Mouse (Mus musculus): Measurements from ENCODE around the gene Suox.
"Not testable (repeated sequence)": the region's sequence is repeated elsewhere in the genome, so short reads cannot be mapped to it uniquely, and the experiment has no call there.

Gene Suox

DNA sequence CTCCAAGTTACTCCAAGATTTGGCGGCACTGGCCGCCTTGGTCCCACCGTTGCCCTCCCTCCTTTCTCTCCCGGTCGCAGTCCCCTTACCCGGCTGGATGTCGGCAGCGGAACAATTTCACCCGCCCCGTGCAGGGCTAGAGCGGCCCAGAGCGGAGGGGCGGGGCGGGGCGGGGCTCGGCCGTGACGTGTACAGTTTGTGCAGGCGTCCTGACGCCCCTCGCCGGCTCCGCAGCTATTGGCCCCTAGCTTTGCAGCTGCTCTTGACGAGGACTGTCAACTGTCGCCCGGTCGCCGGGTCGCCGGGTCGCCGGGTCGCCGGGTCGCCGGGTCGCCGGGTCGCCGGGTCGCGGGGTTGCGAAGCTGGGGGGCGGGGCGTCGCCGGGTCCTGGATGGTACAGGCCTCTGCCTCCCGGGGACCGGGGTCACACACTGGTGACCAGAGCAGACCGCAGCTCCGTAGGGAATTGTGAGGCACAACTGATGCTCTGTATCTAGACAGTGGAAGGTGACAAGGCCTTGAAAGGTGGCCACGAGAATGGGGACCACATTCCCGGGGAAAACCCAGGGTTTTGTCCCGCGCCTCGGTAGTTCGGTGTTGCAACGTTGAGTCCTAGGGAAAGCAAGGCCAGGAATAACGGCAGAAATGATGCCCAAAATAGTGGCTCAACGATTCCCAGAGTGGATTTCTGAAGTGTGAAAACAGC, at the start of gene Suox:
TSS of gene Suox (minus strand) at position 311 of the 706 bp plus-strand sequence.
- DNase-seq (ENCODE audit: low read depth in 1 of 2, low spot score in 2 of 2) = peak; percentile 20 to 50

DNA sequence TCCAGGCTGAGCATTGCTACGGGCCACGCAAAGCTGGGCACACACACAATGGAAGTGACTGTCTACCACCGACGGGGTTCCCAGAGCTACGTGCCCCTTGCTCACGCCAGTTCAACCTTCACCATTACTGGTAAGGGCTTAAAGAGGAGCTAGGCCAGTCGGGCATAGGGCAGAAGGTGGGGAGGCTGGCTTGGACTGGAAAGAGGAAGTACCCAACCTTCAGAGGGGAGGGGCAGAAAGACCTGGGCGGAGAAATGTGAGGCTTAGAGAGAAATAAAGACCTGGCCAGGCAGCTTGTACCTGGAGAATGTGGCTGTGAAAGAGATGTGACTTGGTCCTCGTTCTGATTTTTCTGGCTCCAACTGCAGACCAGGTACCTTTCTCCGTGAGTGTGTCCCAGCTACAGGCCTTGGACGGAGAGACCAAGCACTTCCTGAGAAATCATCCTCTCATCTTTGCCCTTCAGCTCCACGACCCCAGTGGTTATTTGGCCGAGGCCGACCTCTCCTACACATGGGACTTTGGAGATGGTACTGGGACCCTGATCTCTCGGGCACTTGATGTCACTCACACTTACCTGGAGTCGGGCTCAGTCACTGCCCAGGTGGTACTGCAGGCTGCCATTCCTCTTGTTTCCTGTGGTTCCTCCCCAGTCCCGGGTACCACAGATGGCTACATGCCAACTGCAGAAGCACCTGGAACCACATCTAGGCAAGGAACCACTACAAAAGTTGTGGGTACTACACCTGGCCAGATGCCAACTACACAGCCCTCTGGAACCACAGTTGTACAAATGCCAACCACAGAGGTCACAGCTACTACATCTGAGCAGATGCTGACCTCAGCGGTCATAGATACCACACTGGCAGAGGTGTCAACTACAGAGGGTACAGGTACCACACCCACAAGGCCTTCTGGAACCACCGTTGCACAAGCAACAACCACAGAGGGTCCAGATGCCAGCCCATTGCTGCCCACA, 42.0 kb upstream of the Suox start:
- peak in 1 of 2 experiments; percentile 35 for DNase-seq (ENCODE audit: low read depth in 1 of 2, low spot score in 2 of 2)

DNA sequence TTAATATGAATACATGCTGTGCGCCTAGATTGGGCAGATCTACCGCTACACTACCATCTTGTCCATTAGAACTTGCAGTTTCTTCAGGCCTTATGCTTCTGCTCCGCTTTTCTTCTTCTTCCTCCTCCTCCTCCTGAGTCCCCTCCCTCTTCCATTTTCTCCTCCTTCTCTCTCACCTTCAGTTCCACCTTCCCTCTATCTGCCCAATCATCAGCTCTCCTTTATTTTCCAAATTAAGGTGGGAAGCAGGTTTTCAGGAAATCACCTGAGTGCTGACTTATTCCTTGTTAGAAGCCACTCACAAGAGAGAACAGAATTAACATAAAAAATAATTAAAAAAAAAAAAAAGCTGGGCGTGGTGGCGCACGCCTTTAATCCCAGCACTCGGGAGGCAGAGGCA, 37.4 kb upstream of the Suox start:
- DNase-seq (ENCODE audit: low read depth in 1 of 2, low spot score in 2 of 2) = not testable (repeated sequence)

DNA sequence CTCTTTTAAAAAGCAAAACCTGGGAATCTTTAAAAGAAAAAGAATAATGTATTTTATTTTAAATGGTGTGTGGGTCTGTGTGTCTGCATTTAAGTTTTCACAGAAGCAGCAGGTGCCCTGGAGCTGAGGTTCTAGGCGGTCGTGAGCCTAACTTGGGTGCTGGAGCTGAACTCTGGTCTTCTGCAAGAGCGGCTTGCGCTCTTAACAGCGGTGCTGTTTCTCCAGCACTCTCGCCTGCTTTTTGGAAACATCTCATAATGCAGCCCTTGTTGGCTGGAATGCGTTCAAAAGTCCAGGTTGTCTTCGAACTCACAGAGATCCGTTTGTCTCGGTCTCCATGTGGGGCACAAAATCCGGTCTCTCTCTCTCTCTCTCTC, 31.4 kb upstream of the Suox start:
- DNase-seq (ENCODE audit: low read depth in 1 of 2, low spot score in 2 of 2) = no peak

DNA sequence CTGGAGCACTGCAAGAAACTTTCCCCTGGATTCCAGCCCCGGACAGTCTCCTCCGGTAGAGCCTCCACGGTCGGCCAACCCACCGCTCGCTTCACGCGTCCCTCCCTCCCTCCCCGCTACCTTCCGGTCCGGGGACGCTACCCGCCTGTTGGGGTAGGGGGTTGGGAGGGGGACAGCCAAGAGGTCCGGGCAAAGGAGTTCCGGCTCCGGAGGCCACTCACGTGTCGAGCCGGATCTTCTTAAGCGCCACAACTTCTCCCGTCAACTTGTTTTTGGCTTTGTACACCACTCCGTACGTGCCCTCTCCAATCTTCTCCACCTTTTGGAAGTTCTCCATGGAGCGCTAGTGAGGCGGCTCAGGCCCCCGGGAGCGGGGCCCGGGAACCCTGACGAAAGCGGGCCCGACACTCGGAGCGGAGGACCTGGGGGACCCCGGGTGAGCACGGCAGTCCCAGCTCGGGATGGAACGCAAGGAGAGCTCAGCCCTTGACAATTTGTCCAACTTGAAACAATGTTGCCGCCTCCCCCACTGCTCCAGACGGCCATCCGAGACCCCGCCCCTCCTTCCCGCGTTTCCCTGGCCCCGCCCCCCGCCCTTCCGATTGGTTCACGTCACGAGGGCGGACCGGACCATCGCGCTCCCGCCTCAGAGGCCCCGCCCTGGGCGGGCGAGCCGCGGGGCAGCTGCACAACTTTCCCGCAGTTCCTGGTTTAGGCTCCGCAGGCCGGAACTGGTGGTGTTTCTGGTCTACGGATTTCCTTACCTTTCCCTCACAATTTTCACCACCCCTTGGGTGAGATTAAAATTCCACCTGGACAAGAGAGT, 30.8 kb upstream of the Suox start, which contains the start of gene Cdk2:
TSS of gene Cdk2 (minus strand) at position 541 of the 826 bp plus-strand sequence.
- DNase-seq (ENCODE audit: low read depth in 1 of 2, low spot score in 2 of 2) = peak; percentile 71 to 82

DNA sequence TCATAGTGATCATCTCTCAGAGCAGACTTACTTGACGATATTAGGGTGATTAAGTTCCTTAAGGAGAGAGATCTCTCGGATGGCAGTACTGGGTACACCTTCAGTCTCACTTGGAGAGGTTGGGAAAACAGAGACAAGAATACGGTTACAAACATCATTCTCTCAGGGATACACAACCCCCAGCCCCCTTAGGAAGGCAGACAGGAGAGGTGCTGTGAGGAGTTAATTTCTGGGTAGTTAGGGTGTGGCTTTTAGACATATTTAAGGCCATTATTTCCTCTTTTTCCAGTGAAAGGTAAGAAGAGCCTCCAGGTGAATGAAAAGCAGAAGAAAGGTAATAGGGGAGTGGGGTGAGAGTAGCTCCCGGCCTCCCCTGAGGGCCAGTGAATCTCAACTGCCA, 30.0 kb upstream of the Suox start, which contains the start of gene Pmel:
TSS of gene Pmel (plus strand) at position 301 of the 400 bp plus-strand sequence.
- DNase-seq (ENCODE audit: low read depth in 1 of 2, low spot score in 2 of 2) = no peak

DNA sequence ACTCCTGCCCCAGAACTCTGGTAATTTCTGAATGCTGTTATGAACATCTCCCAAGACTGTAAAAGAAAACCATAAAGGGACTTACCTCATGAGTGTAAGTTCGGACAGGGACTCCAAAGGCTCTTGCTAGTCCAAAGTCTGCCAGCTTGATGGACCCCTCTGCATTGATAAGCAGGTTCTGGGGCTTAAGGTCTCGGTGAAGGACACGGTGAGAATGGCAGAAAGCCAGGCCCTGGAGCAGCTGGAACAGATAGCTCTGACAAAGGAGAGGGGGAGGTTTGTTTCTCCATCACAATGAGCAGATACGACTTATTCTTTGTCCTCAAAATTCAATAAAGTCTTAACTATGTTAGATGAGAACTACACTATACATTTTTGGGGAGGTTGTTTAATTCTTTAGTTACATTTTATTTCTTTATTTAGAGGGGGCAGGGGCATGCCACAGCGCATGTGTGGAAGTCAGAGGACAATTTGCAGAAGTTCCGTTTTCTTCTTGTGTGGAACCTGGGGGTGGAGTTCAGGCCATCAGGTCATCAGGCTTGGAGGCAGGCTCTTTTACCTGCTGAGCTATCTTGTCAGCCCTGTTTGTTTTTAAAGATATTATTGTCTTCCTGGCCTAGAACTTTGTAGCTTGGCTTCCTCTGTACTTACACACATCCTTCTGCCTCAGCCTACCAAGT, 28.6 kb upstream of the Suox start:
- DNase-seq (ENCODE audit: low read depth in 1 of 2, low spot score in 2 of 2) = no peak

DNA sequence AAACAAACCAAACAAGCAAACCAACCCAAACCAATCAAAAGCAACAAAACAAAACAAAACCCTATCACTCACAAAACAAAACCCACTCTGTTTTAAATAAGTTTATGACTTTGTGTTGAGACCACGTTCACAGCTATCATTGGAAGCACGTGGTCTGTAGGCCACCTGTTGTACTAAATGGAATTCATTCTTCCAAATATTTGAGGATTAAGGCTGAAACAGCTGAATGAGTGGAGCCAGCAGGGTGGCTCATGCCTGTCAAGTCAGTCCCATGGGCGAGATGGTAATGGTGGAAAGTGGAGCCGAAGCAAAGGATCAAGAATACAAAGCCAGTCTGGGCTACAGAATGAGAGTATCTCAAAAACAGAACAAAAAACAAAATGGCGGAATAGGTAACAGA, 26.8 kb upstream of the Suox start:
- DNase-seq (ENCODE audit: low read depth in 1 of 2, low spot score in 2 of 2) = no peak

DNA sequence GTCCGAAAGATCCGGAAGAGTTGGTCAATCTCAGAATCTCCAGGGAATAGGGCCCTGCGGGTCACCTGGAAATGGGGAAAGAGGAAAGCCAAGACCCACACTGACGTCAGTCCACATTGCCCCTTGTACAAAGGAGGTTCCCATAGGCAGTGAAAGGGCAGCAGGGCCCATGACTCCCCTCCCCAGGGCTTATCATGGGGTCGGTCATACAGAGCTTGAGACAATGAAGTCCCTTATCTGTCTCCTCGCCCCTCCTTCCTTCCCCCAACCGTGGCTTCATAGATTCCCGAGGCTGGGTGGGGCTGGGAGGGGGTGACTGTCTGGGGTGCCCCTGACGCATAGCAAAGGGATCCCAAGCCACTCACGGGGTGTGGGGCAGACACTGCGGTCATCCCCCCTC, 25.7 kb upstream of the Suox start:
- DNase-seq (ENCODE audit: low read depth in 1 of 2, low spot score in 2 of 2) = no peak

DNA sequence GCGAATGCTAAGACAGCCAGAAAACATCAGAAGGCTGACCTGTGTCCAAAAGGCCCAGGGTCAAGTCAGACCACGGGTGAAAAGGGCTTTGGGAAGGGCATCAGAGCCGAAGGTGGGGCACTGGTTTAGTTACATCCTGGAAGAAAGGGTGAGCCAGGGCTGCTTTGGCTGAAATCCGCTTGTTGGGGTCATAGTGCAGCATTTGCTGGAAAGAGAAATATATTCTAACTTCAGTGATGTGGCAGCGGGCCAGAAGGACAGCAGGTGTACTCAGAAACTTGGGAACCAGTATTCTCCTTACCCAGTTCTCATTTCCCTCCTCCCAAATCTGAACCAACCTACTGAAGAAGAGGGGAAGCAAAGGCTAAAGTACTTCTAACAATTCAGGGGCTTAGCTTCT, 25.1 kb upstream of the Suox start:
- DNase-seq (ENCODE audit: low read depth in 1 of 2, low spot score in 2 of 2) = no peak

DNA sequence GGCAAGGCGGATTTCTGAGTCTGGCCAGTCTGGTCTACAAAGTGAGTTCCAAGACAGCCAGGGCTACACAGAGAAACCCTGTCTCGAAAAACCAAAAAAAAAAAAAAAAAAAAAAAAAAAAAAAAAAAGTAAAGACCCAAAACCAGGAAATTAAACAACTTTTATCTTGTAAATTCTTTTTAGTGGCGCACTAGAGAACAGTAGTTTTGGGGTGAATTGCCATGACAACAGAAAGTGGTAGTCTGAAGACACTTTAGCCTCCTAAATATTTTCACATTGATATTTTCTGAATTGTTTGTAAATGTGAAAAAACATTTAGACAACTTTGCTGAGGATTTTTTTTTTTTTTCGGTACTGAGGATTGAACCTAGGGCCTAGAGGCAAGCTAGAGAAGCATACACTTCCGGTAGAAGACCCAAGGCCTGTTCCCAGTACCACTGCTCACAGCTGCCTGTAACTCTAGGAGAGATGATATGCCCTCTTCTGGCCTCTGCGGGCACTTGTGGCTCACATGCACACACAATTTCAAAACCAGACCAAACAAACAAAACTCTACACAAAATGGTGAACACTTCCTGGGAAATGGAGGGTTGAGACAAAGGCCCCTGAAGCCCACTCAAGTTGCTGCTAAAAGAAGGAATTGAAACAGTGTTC, 23.3 kb upstream of the Suox start:
- no peak for DNase-seq (ENCODE audit: low read depth in 1 of 2, low spot score in 2 of 2)

DNA sequence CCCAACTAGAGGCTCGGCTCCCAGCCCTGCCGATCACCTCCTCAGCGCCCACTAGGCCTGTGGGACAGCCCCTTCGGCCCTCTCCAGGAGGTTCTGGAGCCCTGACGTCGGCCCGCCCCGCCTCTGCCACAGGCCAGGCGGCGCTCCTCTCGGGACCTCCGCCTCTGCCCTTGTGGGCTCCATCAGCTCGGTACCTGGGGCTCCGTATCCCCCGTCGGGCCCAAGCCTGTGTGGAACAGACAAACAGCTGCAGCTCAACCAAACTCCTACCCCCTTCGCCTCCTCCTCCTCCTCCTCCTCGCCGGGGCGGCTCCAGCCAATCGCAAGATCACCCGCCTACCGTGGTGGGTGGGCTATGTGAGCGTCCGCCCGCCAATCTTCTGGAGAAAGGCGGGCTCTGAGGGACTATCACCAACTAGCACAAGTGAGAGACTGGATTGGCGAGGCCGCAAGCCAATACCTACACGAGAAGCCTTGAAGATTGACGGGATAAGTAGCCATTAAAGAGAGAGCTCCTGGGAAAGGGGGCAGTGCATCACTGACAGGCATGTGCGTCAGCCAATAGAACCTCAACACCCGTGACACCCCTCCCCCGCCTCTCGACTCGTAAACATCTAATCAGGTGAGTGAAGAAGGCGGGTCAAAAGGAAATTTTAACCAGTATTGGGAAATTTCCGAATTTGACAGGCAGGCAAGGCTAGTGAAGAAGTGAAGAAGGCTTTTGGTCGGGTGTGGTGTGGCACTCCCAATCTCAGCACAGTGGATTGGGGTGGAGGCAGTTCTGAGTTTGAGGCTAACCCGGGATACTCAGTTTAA, 22.3 kb upstream of the Suox start, which contains the start of gene Rab5b:
TSS of gene Rab5b (minus strand) at position 273 of the 816 bp plus-strand sequence.
- peak; percentile 95 to 98 for DNase-seq (ENCODE audit: low read depth in 1 of 2, low spot score in 2 of 2)

DNA sequence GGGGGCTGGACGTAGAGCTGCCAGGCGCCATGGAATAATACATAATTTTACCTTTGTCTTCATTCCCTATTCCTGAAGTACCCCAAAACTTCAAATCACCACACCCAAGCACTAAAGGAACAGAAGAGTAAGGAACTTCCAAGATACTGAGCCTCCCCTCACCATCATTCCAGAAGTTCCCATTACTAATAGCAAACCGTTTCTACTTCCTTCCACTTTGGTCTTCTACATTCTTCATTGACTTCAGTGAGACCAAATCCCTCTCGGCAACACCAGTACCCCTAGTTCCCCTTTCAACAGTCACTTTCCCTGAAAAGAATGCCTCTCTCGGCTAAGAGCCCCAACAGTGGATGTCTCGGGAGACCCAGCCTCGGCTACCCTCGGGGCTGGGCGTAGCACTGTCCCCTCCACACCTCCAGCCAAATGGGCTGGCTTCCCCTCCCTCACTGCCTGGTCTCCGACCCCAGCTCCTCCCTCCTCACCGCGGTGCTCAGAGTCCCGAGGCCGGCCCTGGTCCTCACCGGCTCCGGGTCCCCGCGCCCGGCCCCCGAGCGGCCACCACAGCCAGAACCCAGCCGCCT, 21.6 kb upstream of the Suox start:
- DNase-seq (ENCODE audit: low read depth in 1 of 2, low spot score in 2 of 2) = peak in 1 of 2 experiments; percentile 28

DNA sequence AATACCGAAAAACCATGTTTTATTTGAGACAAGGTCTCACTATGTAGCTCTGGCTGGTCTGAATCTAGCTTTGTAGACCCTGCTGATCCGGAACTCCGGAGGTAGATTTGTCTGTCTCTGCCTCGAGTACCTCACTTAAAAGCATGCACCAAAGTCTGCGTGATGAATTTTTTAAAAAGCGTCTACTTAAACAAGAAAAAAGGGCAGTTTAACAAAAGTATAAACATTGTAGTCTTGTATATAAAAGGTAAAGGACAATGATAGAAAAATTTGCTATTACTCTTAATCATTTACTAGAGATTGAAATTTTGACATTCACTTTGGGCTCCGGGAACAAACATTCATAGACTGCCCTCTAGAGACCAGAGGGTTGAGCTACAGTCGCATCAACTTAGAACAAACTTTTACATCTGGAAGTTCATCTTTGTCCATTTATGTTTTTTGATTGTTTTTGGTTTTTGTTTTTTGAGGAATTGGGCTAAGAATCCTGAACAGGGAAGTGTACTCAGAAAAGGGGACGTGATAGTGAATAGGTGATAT, 666 bp upstream of the Suox start:
- DNase-seq (ENCODE audit: low read depth in 1 of 2, low spot score in 2 of 2) = no peak

DNA sequence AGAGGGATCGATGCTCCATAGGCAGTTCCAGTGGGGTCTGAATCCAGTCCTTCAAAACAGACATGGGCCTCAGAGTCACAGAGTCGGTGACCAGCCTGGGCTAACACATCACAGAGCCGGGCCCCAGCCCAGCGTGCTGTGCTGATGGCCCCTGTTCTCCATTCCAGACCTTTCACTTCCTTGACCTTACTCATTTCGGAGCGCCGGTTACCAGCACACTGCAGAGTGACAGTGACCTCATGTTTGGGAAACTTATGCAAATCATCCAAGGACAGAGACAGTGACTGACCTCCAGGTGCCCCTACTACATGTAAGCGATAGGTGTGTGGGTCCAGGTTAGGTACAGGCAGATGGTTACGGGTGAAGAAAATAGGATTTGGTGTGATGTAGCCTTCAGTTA, 2.7 kb downstream of the Suox start:
- DNase-seq (ENCODE audit: low read depth in 1 of 2, low spot score in 2 of 2) = no peak

DNA sequence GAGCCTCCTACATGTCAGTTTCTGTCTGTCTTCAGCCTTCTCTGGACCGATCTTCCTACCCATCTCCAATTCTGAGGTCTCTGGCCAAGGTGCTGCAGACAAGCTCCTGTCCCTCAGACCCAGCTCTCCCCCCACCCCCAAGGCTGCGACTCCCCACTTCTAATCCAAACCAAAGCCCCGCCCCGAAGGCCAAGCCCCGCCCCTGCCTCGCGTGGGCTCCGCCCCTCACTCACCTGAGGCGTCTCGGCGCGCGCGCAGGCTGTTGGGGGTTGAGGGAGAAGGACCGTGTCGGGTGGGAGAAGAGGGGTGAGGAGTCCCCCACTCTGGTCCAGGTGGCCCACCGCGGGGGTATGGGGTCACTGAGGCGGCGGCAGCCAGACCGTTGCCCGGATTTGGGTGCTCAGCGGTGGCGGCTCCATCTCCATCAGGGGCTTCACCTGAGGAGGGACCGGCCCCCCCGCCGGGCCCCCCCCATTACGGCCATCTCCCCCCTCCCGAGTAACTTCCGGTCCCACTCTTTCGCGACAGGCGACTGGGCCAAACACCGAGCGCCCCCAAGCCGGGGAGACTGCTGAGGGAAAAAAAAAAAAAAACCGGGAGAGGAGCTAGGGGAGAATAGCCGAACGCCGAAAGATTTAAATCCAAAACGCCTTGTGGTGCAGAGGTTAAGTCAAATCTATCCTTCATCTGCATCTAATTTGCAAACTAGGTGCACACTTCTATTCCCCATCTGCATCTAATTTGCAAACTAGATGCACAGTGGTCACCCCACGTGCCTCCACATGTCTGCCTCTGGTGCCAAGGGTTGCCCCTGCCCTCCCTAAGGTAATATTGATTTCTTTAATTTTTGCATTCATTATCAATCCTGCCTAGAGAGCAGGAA, 4.8 kb downstream of the Suox start:
- DNase-seq (ENCODE audit: low read depth in 1 of 2, low spot score in 2 of 2) = no peak

DNA sequence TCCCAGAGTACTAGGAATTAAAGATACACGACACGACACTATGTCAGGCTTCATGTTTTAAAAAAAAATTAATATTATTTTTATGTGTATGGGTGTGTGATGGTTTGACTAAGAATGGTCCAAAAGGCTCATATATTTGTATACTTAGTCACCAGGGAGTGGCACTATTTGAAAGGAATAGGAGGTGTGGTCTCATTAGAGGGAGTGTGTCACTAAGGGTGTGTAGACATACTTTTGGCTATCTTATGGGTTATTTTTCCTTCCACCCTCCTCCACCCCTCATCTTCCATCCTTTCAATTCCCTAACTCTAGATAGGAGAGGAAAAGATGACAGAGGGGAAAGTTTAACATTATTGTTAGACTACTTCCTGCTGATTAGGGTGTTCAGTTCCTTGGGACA, 8.1 kb downstream of the Suox start:
- no peak for DNase-seq (ENCODE audit: low read depth in 1 of 2, low spot score in 2 of 2)

DNA sequence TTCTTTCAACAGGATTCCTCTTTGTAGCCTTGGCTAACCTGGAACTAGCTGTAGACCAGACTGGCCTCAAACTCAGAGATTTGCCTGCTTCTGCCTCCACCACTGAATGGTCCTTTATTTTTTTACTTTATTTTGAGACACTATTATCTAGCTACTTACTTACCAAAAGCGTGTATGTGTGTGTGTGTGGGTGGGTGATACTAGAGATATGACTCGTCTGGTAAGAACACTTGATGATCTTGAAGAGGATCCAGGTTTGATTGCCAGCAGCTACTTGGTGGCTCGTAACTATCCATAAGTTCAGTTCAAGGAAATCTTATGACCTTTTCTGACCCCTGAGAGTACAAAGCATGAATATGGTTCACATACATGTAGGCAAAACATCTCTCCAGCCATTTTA, 8.6 kb downstream of the Suox start:
- DNase-seq (ENCODE audit: low read depth in 1 of 2, low spot score in 2 of 2) = no peak
